Mouse (Mus musculus): ENCODE results near the gene Ckap5.

DNA sequence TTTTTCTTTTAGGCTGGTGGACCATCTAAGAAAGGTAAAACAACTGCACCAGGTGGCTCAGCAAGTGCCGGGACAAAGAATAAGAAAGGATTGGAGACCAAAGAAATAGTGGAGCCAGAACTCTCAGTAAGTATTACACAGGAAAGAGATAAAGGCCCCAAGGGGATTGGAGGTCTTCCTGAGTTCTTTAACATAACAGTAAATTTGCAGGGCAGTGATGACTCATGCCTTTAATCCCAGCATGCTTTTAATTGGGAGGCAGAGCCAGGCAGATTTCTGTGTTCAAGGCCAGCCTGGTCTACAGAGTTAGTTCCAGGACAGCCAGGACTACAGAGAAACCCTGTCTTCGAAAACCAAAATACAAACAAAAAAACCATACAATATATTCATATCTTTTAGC, 41.6 kb downstream of the Ckap5 start:
- TF ChIP-seq CTCF (IDR thresholded peaks at IDR 0.05; ENCODE audit: borderline replicate concordance, insufficient read depth, low read depth, low read length): no peak
- TF ChIP-seq POLR2A (IDR thresholded peaks at IDR 0.05; ENCODE audit: borderline replicate concordance, insufficient read depth, low read length): no peak
